Mouse (Mus musculus) thymus, adult 18-20 months (tissue): ENCODE results near the gene Stxbp6.
"Not testable (repeated sequence)": the region's sequence is repeated elsewhere in the genome, so short reads cannot be mapped to it uniquely, and the experiment has no call there.

Source experiments
- DNase-seq, 2 experiments: peaks; one replicate each; pipeline ENCODE4 v3.0.0; 2022; ENCODE audit warnings: mixed read lengths in 2 of 2

The Stxbp6 gene

DNA sequence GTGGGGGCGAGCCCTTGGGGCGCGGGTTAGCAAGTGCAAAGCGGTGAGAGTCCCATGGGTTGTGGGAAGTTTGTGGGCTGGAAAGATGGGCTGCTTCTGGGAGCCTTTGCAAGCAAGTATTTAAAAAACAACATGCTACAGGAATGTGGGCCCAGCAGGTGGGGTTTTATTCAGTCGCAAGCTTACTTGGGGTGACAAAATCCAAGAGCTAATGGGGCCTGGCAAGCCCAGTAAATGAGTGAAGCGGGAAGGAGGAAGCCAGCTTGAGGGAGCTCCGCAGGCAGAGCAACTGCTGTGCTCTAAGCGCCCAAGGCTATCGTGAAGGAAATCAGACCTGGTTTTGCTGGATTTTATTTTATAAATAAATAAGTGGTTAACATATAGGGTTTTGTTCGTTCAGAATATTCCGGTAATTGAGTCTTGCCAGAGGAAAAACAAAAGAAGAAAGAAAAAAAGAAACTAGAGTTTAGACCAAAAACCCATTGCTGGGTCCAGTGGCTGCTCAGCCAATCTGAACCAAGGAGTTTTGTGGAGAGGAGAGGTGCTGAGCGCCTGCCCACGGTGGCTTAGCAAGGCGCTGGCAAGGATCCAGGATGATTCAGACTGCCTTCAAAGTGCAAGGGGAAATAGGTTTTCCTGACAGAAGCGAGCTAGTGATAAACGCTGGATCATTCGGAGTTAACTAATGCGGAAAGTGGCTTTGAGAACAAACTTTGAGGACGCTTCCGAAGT is at the start of gene Stxbp6:
TSS of gene Stxbp6 (minus strand) at position 99 of the 732 bp plus-strand sequence.
- DNase-seq = no peak

DNA sequence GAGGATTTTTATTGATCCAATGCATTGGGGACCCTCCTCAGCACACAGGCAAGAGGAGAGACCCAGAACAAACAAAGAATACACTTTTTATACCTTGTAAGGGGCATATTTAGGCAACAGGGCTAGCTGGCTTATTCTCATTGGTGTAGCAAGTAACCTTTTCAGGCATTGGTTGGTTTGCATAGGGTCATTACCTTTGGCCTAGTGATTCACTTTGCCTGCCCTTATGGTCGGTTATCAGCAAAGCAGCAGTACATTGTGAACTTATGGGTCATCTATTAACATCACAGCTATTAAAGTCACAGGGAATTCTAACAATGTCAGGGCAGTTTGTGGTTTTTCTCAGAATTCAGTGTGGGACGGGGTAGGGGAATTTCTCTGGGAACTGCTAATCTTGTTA is 28.4 kb upstream of the Stxbp6 start:
- DNase-seq = not testable (repeated sequence)

DNA sequence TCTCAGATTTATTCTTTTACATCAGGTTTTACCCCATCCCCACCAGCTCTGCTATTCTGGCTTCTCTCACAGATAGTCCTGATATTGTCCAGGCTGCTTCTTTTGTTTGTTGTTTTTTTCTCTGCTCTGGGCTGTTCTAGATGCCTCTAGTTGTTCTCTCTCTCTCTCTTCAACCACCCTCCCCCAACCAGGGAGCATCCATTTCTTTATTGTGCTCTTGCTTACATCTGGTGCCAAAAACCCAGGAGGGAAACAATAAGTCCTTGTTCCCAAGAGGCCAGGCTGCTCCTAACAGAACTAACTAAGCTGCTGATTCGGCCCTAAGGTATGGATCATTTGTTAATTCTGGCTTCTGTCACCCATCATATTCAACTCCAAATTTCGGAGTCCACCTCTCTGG is 19.2 kb upstream of the Stxbp6 start:
- DNase-seq = no peak

DNA sequence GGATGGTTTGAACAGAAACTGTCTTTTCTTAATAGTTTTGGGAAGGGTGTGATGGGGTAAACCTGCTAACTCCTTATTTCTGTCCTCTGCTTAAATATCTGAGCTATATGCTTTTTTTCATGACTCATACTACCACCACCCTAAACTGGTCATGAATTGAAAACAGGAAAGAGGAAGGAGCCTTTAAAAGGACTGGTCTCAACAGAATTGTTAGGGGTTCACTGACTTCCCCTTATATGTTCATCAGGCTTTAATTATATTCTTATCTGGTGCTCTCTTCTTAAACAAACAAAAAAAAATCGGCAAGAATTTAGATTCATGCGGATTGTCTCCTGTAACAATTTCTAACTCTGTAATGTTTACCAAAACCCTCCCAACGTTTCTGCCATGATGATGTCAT is 17.9 kb upstream of the Stxbp6 start:
- no peak for DNase-seq

DNA sequence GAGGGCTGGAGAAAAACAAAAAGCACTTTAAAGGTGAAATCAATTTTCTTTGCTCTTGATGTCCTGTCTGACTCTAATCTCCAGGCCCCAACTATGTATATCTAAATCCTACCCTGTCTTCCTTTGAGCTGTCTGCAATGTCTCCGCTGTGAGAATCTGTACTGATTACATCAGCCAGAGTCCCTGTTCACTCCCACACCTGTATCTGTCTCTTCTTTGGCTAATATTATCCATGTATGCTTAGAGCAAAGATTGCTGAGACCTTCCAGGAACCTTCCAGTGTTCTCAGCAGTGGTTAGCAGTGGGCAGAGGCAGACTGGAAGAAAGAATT is 8.6 kb upstream of the Stxbp6 start:
- no peak for DNase-seq

DNA sequence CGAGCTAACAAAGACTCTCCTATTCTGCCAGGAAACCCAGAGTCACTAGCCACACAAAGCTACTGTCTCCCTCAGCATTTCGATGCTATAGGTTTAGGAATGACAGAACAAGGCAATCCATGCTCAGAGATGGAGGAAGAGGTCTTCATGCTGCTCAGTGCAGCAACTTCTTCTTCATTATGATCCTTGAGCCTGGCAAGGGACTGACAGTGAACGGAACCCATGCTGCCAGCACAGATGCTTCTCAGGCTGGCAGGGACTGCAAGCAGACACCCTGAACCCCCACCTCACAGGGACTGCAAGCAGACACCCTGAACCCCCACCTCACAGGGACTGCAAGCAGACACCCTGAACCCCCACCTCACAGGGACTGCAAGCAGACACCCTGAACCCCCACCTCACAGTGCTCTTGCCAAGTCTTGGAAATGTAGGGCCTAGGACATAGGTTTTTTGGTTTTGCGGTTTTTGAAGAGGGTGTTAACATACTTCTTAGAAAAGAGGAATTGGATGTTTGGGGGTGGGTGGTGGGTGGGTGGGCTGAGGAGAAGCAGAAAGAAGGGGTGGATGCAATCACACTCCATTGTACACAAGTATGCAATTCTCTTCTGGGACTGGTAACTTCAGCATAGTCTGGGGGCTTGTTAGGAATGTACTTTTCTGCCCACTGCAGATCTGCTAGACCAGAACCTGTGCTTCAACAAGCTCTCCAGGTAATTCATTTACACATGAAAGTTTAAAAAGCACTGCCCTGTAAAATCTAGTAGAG is 8.1 kb upstream of the Stxbp6 start:
- no peak for DNase-seq

DNA sequence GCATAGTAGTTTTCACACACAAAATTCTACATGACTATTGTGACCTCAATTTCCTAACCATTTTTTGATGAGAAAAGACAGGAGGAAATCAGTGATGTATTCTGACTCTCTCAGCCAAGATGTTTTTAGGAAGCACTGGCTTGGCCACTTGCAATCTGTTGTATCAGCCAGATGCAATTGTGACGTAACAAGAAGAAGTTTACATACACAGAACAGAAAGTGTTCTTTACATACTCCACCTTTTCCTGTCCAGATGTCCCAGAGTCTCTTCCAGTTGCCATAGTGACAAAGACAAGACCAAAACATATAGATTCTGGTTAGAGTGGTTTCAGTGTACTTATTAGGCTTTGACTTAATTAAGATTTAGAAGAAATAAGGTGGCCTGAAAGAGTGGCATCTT is 7.1 kb upstream of the Stxbp6 start:
- DNase-seq = no peak

DNA sequence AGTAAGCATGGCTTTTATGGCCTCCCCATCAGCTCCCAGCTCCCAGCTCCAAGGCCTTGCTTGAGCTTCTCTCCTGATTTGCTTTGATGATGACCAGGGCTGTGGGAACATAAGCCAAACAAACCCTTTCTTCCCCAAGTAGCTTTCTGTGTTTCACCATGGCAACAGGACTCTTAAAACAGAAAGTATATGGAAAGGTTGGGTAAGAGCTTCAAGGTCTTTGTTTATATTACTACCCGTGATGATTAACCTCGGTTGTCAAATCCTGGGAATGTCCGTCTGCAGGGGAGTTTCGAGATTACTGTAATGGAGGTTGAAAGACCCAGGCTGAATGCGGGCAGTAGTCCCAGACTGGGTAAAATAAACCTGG is 6.2 kb upstream of the Stxbp6 start:
- no peak for DNase-seq

DNA sequence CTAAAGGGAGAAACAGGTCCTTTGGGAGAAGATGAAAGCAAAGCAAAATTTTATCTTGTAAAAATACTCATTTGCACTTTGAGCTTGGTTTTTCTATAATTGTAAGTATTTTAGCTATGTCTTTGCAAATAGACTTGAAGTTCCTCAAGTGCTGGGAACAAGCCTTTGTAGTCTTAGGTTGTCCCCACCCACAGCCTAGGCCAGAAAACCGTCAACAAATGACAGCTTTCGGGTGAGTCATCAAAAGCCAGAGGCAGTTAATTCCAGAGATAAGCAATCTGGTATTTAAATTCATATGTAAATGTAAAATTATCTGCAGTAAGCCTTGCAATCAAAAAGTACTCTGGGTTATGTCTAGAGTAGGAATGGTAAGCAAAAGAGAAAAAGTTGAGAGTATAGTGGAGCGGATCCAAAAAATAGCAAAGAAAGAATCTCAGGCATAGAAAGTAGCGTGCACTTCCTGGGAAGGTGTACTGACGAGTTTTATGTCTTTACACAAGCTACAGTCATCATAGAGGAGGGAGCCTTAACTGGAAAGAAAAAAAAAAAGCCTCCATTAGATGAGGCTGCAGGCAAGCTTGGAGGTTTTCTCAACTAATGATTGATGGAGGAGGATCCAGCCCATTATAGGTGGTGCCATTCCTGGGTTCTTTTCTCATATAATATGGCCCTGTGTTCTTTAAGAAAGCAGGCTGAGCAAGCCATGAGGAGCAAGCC is 5.7 kb upstream of the Stxbp6 start:
- DNase-seq = no peak

DNA sequence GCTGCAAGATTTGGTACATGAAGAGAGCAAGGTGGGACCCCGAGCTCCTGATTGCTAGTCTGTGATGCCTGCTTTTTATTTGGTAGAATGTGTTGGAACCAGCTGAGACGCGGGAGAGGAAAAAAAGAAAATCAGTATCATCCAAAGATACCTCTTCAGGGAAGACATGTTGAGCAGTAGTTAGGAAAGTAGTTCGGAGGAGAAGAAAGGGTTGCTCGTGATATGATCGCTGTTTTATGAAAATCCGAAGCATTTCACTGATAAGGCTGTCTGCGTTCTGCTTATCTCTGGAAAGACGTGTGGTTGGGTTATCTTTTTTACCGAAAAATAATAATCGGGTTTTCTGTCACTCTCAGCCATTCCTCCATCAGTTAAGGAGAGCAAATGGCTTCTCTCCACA is 1.1 kb upstream of the Stxbp6 start:
- no peak for DNase-seq

DNA sequence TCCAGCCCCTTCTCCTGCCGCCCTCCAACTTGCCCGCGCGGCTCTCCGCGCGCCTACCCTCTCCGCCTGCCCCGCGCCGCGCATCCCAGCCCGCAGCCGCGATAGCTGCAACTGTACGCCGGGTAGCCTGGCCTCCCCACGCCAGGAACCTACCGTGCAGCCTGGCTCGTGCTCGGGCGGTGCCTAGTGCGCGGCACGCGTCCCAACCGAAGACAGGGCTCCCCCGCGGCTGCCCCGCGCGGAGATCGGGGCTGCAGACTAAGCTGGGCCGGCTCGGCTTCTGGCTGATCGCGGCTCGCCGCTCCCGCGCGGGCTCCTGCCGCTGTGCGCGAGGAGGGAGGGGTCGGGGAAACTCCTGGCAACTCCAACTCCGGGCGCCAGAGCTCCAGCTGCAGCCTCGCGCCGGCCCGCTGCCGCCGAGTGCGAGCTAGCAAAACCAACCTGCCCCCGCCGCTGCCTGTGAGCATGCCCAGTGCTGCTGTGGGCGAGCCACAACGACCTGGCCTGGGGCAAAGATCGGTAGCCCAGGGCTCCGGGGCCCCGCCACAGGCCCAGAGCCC is 387 bp downstream of the Stxbp6 start:
- peak in 1 of 2 experiments; percentile 5 for DNase-seq

DNA sequence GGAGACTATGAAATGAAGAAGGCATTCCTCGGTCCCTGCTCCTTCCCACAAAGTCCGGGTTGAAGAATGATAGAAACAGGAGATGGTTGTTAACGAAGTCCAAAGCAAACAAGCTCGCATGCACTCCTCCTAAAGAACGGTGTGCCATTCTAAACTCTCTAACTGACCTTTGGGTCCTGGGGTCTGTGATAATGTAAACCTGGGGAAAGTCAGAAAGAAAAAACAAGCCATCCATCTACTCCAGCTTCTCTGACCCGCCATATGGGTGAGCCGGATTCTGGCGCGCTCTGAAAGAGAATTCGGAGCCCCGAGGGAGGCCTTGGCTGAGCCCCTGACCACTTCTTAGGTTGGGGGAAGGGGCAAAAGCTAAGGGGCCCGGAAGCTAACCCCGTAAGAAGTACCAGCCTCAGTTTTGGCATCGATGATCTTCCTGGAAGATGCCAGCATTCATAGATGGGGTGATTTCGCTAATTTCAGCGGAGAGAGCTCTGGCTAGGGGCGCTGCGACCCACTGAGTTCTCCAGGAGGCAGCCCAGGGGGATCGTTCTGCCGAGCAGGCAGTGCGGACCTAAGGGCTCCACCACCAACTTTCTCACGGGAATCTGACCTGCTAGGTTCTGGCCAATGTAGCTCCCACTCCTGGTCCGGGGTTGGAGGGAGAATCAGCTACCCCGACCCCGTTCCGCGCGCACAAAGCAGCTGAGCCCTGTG is 1.0 kb downstream of the Stxbp6 start:
- no peak for DNase-seq

DNA sequence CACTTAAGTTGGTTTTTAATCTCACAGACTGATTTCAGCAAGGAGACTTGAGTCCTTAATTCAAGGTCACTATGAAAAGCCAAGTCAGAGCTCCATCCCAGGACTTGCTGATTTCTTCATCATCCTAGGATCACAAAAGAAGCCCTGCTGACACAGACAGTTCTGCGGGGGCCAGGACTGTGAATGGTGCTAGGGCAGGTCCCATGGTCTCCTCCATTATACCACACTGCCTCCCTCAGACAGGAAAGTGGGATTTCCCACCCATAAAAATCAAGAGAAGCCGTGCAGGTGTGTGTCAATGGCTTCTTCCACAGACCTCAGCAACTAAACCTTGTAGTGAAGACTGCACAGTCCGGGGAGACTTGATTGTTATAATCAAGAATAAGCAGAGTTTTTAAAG is 2.3 kb downstream of the Stxbp6 start:
- no peak for DNase-seq

DNA sequence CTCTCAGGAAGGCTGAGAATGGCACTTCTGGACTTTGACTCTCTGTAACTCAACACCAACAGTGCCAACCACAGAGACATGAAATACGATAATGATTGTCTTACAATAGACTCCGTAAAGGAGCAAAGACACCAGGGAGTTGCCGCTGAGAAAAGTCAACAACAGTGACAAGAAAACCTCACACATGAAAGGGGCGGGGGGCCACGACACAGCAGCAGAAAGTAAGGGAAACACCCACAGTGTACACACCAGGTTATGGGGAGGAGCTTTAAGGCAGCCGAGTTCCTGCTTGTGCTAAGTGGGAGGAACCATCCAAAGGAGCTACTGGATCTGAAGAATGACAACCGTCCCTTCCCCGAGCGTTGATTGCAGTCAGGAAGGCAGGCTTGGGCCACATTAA is 4.3 kb downstream of the Stxbp6 start:
- DNase-seq = no peak

DNA sequence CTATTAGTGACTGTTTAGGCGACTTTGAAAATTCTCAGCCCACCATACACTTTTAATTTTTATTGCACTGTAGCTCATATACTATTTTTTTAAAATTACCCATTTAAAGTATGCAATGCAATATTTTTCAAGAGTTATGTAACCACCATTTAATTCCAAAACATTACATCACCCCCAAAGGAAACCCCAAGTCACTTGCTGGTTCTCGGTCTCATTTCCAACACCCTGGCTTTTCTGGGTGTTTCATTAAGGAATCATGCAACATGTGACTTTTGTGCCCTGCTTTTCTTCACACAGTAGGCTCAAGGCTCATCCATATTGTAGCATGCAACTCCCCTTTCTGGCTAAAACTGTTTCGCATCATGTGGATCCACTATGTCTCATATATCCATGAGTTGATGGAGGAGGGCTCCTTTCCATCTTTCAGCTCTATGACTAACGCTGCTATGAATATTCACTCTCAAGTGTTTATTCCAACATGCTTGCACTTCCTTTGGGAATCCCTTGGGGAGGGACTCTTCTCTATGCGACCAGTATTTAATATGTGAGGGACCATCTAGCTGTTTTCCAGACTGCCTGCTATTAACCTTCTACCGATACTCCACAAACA is 6.3 kb downstream of the Stxbp6 start:
- DNase-seq = no peak

DNA sequence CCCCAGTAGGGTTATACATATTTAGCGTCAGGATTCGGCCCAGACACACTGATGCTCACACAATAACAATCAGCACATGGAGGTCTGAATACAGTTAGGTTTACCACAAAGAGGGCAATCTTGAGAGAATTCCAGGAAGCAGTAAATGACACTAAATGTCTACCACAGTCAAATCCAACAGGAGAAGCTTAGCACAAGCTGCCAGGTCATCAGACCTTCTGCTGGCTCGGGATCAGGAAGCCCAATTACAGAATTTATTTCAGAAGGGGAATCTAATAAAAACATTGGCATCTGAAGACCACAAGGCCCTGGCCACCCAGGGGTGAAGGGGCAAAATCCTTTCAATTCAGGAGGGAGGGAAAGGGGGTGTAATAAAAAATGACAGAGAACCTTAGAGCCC is 6.8 kb downstream of the Stxbp6 start:
- DNase-seq = no peak

DNA sequence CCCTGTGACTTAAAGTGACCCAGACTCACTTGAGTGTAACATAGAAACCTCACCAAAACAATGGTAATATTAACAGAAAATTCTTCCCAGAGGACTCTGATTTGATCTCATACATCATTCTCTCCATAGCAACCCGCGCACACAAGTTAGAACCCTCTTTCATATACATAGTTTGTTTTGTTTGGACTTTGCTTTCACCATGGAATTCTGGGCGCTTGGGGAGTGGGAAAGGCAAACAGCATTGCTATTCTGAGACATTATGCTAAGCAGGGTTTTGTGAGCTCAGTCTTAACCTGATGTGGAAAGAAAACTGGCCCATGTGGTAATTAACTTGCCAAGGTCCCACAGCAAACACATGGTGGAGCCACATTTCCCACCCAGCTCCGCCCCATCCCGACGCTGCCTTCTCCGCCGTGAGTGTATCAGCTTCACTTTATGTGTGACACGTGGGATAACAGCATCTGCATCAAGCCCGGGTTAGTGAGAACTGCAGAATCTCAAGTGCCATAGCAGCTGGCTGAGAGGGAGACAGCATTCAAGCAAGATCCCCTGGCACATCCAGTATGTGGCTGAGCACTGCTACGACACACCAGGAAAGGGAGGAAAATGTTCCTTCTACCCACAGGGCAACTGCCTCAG is 7.3 kb downstream of the Stxbp6 start:
- DNase-seq = no peak

DNA sequence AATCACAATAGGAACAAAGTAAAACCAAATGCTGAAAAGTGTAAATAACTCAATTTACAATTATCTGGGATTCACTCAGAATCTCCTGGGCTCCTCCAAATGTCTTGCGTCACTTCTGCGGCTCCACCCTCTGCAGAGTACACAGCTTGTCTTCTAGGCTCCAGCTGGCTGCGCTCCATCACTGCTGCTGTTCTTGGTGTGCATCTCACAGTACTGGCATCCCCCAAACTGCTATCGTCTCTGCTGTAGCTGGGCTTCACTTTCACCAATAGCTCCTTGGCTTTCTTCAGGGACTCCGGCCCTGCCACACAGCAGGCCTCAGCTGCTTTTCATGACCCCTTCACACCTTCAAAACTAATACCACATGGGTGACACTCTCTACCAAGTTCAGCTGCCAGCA is 10.9 kb downstream of the Stxbp6 start:
- no peak for DNase-seq

DNA sequence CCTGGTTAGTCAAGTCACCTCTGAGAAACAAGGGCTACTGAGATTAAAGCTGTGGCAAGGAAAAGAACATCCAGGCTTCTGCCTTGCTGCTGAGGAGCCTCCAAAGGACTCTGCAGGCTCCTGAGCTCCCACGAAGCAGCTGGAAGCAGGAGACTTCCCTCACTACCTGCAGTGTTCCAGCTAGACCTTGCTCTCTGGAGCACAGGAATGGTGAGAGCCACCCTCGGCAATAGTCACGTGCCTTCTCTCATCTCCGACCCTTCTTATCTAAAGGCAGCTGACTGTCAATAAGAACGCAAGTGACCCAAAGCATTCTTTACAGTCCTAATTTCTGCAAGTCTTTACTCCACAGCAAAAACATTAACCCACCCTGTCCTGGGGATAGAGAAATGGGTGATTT is 13.2 kb downstream of the Stxbp6 start:
- no peak for DNase-seq

DNA sequence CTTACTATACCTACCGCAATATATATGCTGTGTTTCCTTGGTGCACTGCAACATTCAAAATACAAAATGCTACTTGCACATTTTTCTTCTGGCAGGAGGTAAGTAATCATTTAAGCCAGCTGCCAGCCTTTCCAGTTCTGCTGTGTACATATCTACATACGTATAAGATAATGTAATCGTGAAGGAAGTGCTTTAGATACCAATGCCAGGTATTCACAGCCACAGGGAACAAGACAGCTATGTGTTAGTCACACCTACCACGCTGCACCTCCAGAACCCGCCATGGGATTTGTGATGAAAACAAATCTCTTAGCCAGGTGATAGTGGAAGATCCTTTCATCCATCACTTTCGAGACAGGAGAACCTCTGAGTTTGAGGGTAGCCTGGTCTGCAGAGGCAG is 13.7 kb downstream of the Stxbp6 start:
- DNase-seq = no peak

DNA sequence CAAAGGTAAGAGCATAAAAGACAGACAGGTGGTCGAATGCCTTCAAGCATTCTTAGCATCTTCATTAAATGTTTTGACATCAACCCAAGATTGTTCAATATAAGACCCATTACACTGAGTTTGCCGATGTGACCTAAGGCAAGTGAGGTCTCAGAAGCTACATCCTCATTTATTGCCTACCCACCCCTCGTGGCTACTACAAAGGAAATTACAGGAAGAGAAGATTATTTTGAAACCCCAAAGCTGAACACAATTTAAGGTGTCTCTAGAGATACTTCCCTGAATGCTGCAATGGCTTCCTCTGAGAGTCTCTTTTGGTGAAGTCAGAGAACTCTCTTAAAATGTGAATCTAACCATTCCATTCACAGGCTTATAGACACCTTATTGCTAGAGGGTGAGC is 16.5 kb downstream of the Stxbp6 start:
- no peak for DNase-seq

DNA sequence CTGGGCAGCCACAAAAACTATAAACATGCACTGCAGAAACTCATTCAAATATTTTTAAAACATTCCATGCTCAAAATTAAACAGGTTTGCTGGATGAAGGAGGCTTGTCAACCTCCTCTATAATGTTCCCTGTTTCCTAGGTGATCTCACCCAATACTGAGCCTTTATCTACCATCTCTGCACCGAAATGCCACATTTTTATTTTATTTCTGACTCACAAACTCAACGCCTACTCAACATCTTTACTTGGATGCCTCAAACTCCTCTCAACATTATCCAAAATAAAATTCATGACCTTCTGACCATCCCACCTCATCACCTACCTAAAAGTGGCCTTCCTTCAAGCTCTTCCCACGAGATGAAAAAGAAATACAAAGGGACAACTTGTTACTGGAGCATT is 18.1 kb downstream of the Stxbp6 start:
- no peak for DNase-seq
